Mouse (Mus musculus) cortical plate, adult 2 months (tissue): ENCODE results near the gene Tspan17.

Source experiments
- CTCF ChIP-seq: fragments of 200-500 bp; IDR thresholded peaks from 2 replicates; pipeline ENCODE4 v1.5.1; 2011; ENCODE audit warnings: mild to moderate bottlenecking, control low read depth, low read length; ENCODE audit not compliant: insufficient read depth; ENCODE audit errors: extremely low read depth
- POLR2A ChIP-seq: fragments of 200-500 bp; IDR thresholded peaks from 2 replicates; pipeline ENCODE4 v1.6.1; 2011; ENCODE audit warnings: mild to moderate bottlenecking, low read length, control low read depth; ENCODE audit not compliant: insufficient read depth; ENCODE audit errors: extremely low read depth

GRCm38 (mm10) chr13:54760164-54760795, 28.9 kb upstream of the Tspan17 start:
- TF ChIP-seq POLR2A (peak; percentile 53), CTCF (no peak)
